Mouse (Mus musculus) thymus, postnatal 14 days (tissue): ENCODE measurements around the gene Bcl2l13.
A peak's percentile ranks its signal among the peaks of the same experiment; 100 is the strongest.
"Not testable (repeated sequence)": the region's sequence is repeated elsewhere in the genome, so short reads cannot be mapped to it uniquely, and the experiment has no call there.

Experiments
- DNase-seq: peaks from one replicate; pipeline ENCODE4 v3.0.0; 2021

The Bcl2l13 gene

GRCm38 (mm10) chr6:120835474-120836374, at the start of gene Bcl2l13:
Gene Bcl2l13, plus strand, starts transcription at chr6:120836212.
- DNase-seq, result peak; percentile 94

GRCm38 (mm10) chr6:120788068-120788607, 47.9 kb upstream of the Bcl2l13 start:
- DNase-seq, result no peak

GRCm38 (mm10) chr6:120788904-120789303, 47.1 kb upstream of the Bcl2l13 start:
- DNase-seq, result peak; percentile 41

GRCm38 (mm10) chr6:120790153-120790552, 45.9 kb upstream of the Bcl2l13 start:
- DNase-seq, result no peak

- DNase-seq, result no peak
Measured at GRCm38 (mm10) chr6:120790717-120791116, 45.3 kb upstream of the Bcl2l13 start.

- no peak for DNase-seq
Measured at GRCm38 (mm10) chr6:120792947-120793346, 43.1 kb upstream of the Bcl2l13 start.

GRCm38 (mm10) chr6:120795422-120796086, 40.5 kb upstream of the Bcl2l13 start:
- DNase-seq, result no peak

GRCm38 (mm10) chr6:120796111-120796510, 39.9 kb upstream of the Bcl2l13 start:
- no peak for DNase-seq

GRCm38 (mm10) chr6:120798019-120798418, 38.0 kb upstream of the Bcl2l13 start:
- DNase-seq, result no peak

GRCm38 (mm10) chr6:120798905-120799304, 37.1 kb upstream of the Bcl2l13 start:
- DNase-seq, result no peak

GRCm38 (mm10) chr6:120799581-120800041, 36.4 kb upstream of the Bcl2l13 start:
- peak; percentile 14 for DNase-seq

GRCm38 (mm10) chr6:120806999-120807737, 28.8 kb upstream of the Bcl2l13 start:
- DNase-seq, result no peak

GRCm38 (mm10) chr6:120807738-120808081, 28.3 kb upstream of the Bcl2l13 start:
- DNase-seq, result no peak

GRCm38 (mm10) chr6:120811999-120812398, 24.0 kb upstream of the Bcl2l13 start:
- not testable (repeated sequence) for DNase-seq

GRCm38 (mm10) chr6:120819294-120819693, 16.7 kb upstream of the Bcl2l13 start:
- no peak for DNase-seq

- peak; percentile 10 for DNase-seq
Measured at GRCm38 (mm10) chr6:120820144-120820543, 15.9 kb upstream of the Bcl2l13 start.

- no peak for DNase-seq
Measured at GRCm38 (mm10) chr6:120820941-120821340, 15.1 kb upstream of the Bcl2l13 start.

- DNase-seq, result no peak
Measured at GRCm38 (mm10) chr6:120821715-120822114, 14.3 kb upstream of the Bcl2l13 start.

GRCm38 (mm10) chr6:120822307-120822928, 13.6 kb upstream of the Bcl2l13 start, which contains the start of gene Atp6v1e1:
Gene Atp6v1e1, minus strand, starts transcription at chr6:120822793.
- DNase-seq, result peak; percentile 92

GRCm38 (mm10) chr6:120822937-120823614, 12.9 kb upstream of the Bcl2l13 start:
- peak; percentile 23 for DNase-seq

GRCm38 (mm10) chr6:120830056-120830455, 6.0 kb upstream of the Bcl2l13 start:
- no peak for DNase-seq
